Mouse (Mus musculus): ENCODE measurements around the gene Fgfbp1. TPM values are rescaled to one million over a fixed set of nuclear protein-coding genes. Genes with fewer than 3 reads are reported as not detected.

Fgfbp1 gene
- polyA plus RNA-seq, 1 experiment from 2014 or later = not detected

- H3K4me1 ChIP-seq (ENCODE audit: control insufficient read depth, insufficient read depth, low read length) = no peaks in the 10 kb centered on the region
- ATAC-seq (replicated peaks; ENCODE audit: insufficient number of reproducible peaks, low FRiP score, low TSS enrichment) = no peak
- no peaks in the 10 kb centered on the region for H3K9me3 ChIP-seq (replicated peaks; ENCODE audit: control insufficient read depth, low read length)
- H3K4me2 ChIP-seq = no peak overlapping the region
- H3K27ac ChIP-seq (ENCODE audit: low read depth, low read length) = no peak overlapping the region
- 71% methylated on average over 2 of the region's 2 CpGs for WGBS (ENCODE audit: insufficient replicate concordance)
- no peaks in the 10 kb centered on the region for H3K27me3 ChIP-seq (ENCODE audit: control insufficient read depth, insufficient read depth, low read length)
- H3K9ac ChIP-seq (ENCODE audit: low read depth, low read length) = no peak overlapping the region
- H3K4me3 ChIP-seq (ENCODE audit: low read depth, low read length) = no peak overlapping the region
- H3K36me3 ChIP-seq (ENCODE audit: control insufficient read depth, insufficient read depth, low read length) = no peaks in the 10 kb centered on the region
Measured at GRCm38 (mm10) chr5:43980397-43980796, 1.2 kb downstream of the Fgfbp1 start.

GRCm38 (mm10) chr5:43976821-43977561 is 4.6 kb downstream of the Fgfbp1 start:
- Histone ChIP-seq H3K9ac (ENCODE audit: low read depth, low read length) (no peak overlapping the region), H3K4me2 (no peak overlapping the region), H3K36me3 (ENCODE audit: control insufficient read depth, insufficient read depth, low read length) (no peaks in the 10 kb centered on the region), H3K27me3 (ENCODE audit: control insufficient read depth, insufficient read depth, low read length) (no peaks in the 10 kb centered on the region), H3K9me3 (replicated peaks; ENCODE audit: control insufficient read depth, low read length) (no peaks in the 10 kb centered on the region), H3K27ac (ENCODE audit: low read depth, low read length) (no peak overlapping the region), H3K4me1 (ENCODE audit: control insufficient read depth, insufficient read depth, low read length) (no peaks in the 10 kb centered on the region), H3K4me3 (ENCODE audit: low read depth, low read length) (no peak overlapping the region)
- 70% methylated on average over 1 of the region's 1 CpGs for WGBS (ENCODE audit: insufficient replicate concordance)
- ATAC-seq (replicated peaks; ENCODE audit: insufficient number of reproducible peaks, low FRiP score, low TSS enrichment) = no peak

- no peak overlapping the region for H3K27ac ChIP-seq (ENCODE audit: low read depth, low read length)
- H3K4me1 ChIP-seq (ENCODE audit: control insufficient read depth, insufficient read depth, low read length) = no peaks in the 10 kb centered on the region
- no peaks in the 10 kb centered on the region for H3K36me3 ChIP-seq (ENCODE audit: control insufficient read depth, insufficient read depth, low read length)
- WGBS (ENCODE audit: insufficient replicate concordance) = 78% methylated on average over 6 of the region's 6 CpGs
- no peaks in the 10 kb centered on the region for H3K27me3 ChIP-seq (ENCODE audit: control insufficient read depth, insufficient read depth, low read length)
- no peak overlapping the region for H3K9ac ChIP-seq (ENCODE audit: low read depth, low read length)
- no peak overlapping the region for H3K4me3 ChIP-seq (ENCODE audit: low read depth, low read length)
- no peak overlapping the region for H3K4me2 ChIP-seq
- ATAC-seq (replicated peaks; ENCODE audit: insufficient number of reproducible peaks, low FRiP score, low TSS enrichment) = no peak
- no peaks in the 10 kb centered on the region for H3K9me3 ChIP-seq (replicated peaks; ENCODE audit: control insufficient read depth, low read length)
Measured at GRCm38 (mm10) chr5:43974166-43974565, 7.4 kb downstream of the Fgfbp1 start.

GRCm38 (mm10) chr5:43971156-43971555 is 10.4 kb downstream of the Fgfbp1 start:
- H3K27ac ChIP-seq (ENCODE audit: low read depth, low read length) = no peak overlapping the region
- 25% methylated on average over 2 of the region's 2 CpGs for WGBS (ENCODE audit: insufficient replicate concordance)
- no peaks in the 10 kb centered on the region for H3K27me3 ChIP-seq (ENCODE audit: control insufficient read depth, insufficient read depth, low read length)
- H3K4me2 ChIP-seq = no peak overlapping the region
- no peaks in the 10 kb centered on the region for H3K36me3 ChIP-seq (ENCODE audit: control insufficient read depth, insufficient read depth, low read length)
- H3K9me3 ChIP-seq (replicated peaks; ENCODE audit: control insufficient read depth, low read length) = no peaks in the 10 kb centered on the region
- H3K4me3 ChIP-seq (ENCODE audit: low read depth, low read length) = no peak overlapping the region
- ATAC-seq (replicated peaks; ENCODE audit: insufficient number of reproducible peaks, low FRiP score, low TSS enrichment) = no peak
- no peak overlapping the region for H3K9ac ChIP-seq (ENCODE audit: low read depth, low read length)
- H3K4me1 ChIP-seq (ENCODE audit: control insufficient read depth, insufficient read depth, low read length) = no peaks in the 10 kb centered on the region

- no peaks in the 10 kb centered on the region for H3K36me3 ChIP-seq (ENCODE audit: control insufficient read depth, insufficient read depth, low read length)
- H3K4me1 ChIP-seq (ENCODE audit: control insufficient read depth, insufficient read depth, low read length) = no peaks in the 10 kb centered on the region
- no peaks in the 10 kb centered on the region for H3K9me3 ChIP-seq (replicated peaks; ENCODE audit: control insufficient read depth, low read length)
- H3K4me3 ChIP-seq (ENCODE audit: low read depth, low read length) = no peak overlapping the region
- no peaks in the 10 kb centered on the region for H3K27me3 ChIP-seq (ENCODE audit: control insufficient read depth, insufficient read depth, low read length)
- no peak for ATAC-seq (replicated peaks; ENCODE audit: insufficient number of reproducible peaks, low FRiP score, low TSS enrichment)
- no peak overlapping the region for H3K9ac ChIP-seq (ENCODE audit: low read depth, low read length)
- WGBS (ENCODE audit: insufficient replicate concordance) = 61% methylated on average over 2 of the region's 2 CpGs
- no peak overlapping the region for H3K4me2 ChIP-seq
- no peak overlapping the region for H3K27ac ChIP-seq (ENCODE audit: low read depth, low read length)
Measured at GRCm38 (mm10) chr5:43970532-43970931, 11.0 kb downstream of the Fgfbp1 start.

- Histone ChIP-seq H3K9me3 (replicated peaks; ENCODE audit: control insufficient read depth, low read length) (no peaks in the 10 kb centered on the region), H3K27ac (ENCODE audit: low read depth, low read length) (no peak overlapping the region), H3K9ac (ENCODE audit: low read depth, low read length) (no peak overlapping the region), H3K4me3 (ENCODE audit: low read depth, low read length) (no peak overlapping the region), H3K27me3 (ENCODE audit: control insufficient read depth, insufficient read depth, low read length) (no peaks in the 10 kb centered on the region), H3K36me3 (ENCODE audit: control insufficient read depth, insufficient read depth, low read length) (no peaks in the 10 kb centered on the region), H3K4me2 (no peak overlapping the region), H3K4me1 (ENCODE audit: control insufficient read depth, insufficient read depth, low read length) (no peaks in the 10 kb centered on the region)
- ATAC-seq (replicated peaks; ENCODE audit: insufficient number of reproducible peaks, low FRiP score, low TSS enrichment) = no peak
- 60% methylated on average over 2 of the region's 2 CpGs for WGBS (ENCODE audit: insufficient replicate concordance)
Measured at GRCm38 (mm10) chr5:43968634-43969033, 12.9 kb downstream of the Fgfbp1 start.

GRCm38 (mm10) chr5:43961056-43961455 is 20.5 kb downstream of the Fgfbp1 start:
- Histone ChIP-seq H3K9ac (ENCODE audit: low read depth, low read length) (no peak overlapping the region), H3K27ac (ENCODE audit: low read depth, low read length) (no peak overlapping the region), H3K4me2 (no peak overlapping the region), H3K36me3 (ENCODE audit: control insufficient read depth, insufficient read depth, low read length) (no peaks in the 10 kb centered on the region), H3K4me3 (ENCODE audit: low read depth, low read length) (no peak overlapping the region), H3K27me3 (ENCODE audit: control insufficient read depth, insufficient read depth, low read length) (no peaks in the 10 kb centered on the region), H3K9me3 (replicated peaks; ENCODE audit: control insufficient read depth, low read length) (no peaks in the 10 kb centered on the region), H3K4me1 (ENCODE audit: control insufficient read depth, insufficient read depth, low read length) (no peaks in the 10 kb centered on the region)
- ATAC-seq (replicated peaks; ENCODE audit: insufficient number of reproducible peaks, low FRiP score, low TSS enrichment) = no peak
- 76% methylated on average over 3 of the region's 3 CpGs for WGBS (ENCODE audit: insufficient replicate concordance)

GRCm38 (mm10) chr5:43959884-43960440 is 21.6 kb downstream of the Fgfbp1 start:
- Histone ChIP-seq H3K4me3 (ENCODE audit: low read depth, low read length) (no peak overlapping the region), H3K4me2 (no peak overlapping the region), H3K4me1 (ENCODE audit: control insufficient read depth, insufficient read depth, low read length) (no peaks in the 10 kb centered on the region), H3K36me3 (ENCODE audit: control insufficient read depth, insufficient read depth, low read length) (no peaks in the 10 kb centered on the region), H3K9me3 (replicated peaks; ENCODE audit: control insufficient read depth, low read length) (no peaks in the 10 kb centered on the region), H3K27ac (ENCODE audit: low read depth, low read length) (no peak overlapping the region), H3K27me3 (ENCODE audit: control insufficient read depth, insufficient read depth, low read length) (no peaks in the 10 kb centered on the region), H3K9ac (ENCODE audit: low read depth, low read length) (no peak overlapping the region)
- WGBS (ENCODE audit: insufficient replicate concordance) = 74% methylated on average over 3 of the region's 3 CpGs
- no peak for ATAC-seq (replicated peaks; ENCODE audit: insufficient number of reproducible peaks, low FRiP score, low TSS enrichment)

GRCm38 (mm10) chr5:43953241-43953640 is 28.3 kb downstream of the Fgfbp1 start:
- Histone ChIP-seq H3K9me3 (replicated peaks; ENCODE audit: control insufficient read depth, low read length) (no peaks in the 10 kb centered on the region), H3K4me2 (no peak overlapping the region), H3K27ac (ENCODE audit: low read depth, low read length) (no peak overlapping the region), H3K4me1 (ENCODE audit: control insufficient read depth, insufficient read depth, low read length) (peaks cover 1% of the 10 kb centered on the region), H3K36me3 (ENCODE audit: control insufficient read depth, insufficient read depth, low read length) (no peaks in the 10 kb centered on the region), H3K4me3 (ENCODE audit: low read depth, low read length) (no peak overlapping the region), H3K27me3 (ENCODE audit: control insufficient read depth, insufficient read depth, low read length) (no peaks in the 10 kb centered on the region), H3K9ac (ENCODE audit: low read depth, low read length) (no peak overlapping the region)
- no peak for ATAC-seq (replicated peaks; ENCODE audit: insufficient number of reproducible peaks, low FRiP score, low TSS enrichment)
- 76% methylated on average over 1 of the region's 1 CpGs for WGBS (ENCODE audit: insufficient replicate concordance)

All from heart, embryonic 11.5 days (tissue).